Mouse (Mus musculus) bone marrow macrophage, adult 2 months (primary cell): Measurements from ENCODE around the gene Tulp4. TPM values are rescaled to one million over a fixed set of nuclear protein-coding genes. Genes with fewer than 3 reads are reported as not detected.
"Not testable (repeated sequence)": the region's sequence is repeated elsewhere in the genome, so short reads cannot be mapped to it uniquely, and the experiment has no call there.

Experiments
- H3K27ac ChIP-seq: 2 replicates; pipeline ENCODE4 v1.5.1; 2012; ENCODE audit warnings: low read depth, low read length; ENCODE audit not compliant: insufficient read depth
- H3K4me1 ChIP-seq: 2 replicates; pipeline ENCODE4 v1.6.1; 2012; ENCODE audit warnings: low read length; ENCODE audit not compliant: control insufficient read depth, insufficient read depth
- H3K4me3 ChIP-seq: 2 replicates; pipeline ENCODE4 v1.5.1; 2012; ENCODE audit warnings: mild to moderate bottlenecking, low read length, moderate library complexity; ENCODE audit not compliant: insufficient read depth
- CTCF ChIP-seq: IDR thresholded peaks from 2 replicates; pipeline ENCODE4 v1.5.1; 2012; ENCODE audit warnings: low read depth, mild to moderate bottlenecking, low read length, moderate library complexity
- POLR2A ChIP-seq: IDR thresholded peaks from 2 replicates; pipeline ENCODE4 v1.6.1; 2012; ENCODE audit warnings: mild to moderate bottlenecking, low read depth, low read length, borderline replicate concordance
- polyA plus RNA-seq: library from polyadenylated mRNA; stranded (reverse); fragments of >200 nt; gene quantifications from 2 replicates; pipeline ENCODE4 v1.2.4, GENCODE M21; 2012; ENCODE audit not compliant: missing spikeins, insufficient read depth, insufficient read length

Gene Tulp4
- polyA plus RNA-seq, 1 experiment, result 42.9 TPM

DNA sequence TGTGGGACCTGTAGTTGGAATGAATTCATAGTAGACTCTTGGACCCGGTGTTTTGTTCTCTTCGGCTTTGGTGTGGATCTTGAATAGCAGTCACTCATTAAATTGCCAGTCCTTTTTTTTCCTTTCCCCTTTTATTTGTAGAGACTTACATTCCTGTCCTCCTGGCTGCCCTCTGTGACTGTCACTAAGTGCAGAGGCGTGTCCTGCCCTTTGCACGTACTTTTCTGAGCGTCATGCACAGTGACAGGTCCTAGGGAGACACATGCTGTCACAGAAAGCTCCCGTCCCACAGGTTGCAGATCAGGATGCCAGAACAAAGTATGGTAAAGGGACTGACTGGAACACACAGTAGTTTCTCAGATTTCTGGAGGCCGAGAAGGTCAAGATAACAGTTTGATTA, 91.3 kb downstream of the Tulp4 start:
- H3K4me3 ChIP-seq, result no peak overlapping the region
- TF ChIP-seq POLR2A (no peak), CTCF (no peak)

GRCm38 (mm10) chr17:6198670-6199069, 92.4 kb downstream of the Tulp4 start:
- TF ChIP-seq POLR2A (no peak), CTCF (no peak)
- peaks cover 7% of the 10 kb centered on the region for H3K4me1 ChIP-seq
- no peak overlapping the region for H3K27ac ChIP-seq
- no peak overlapping the region for H3K4me3 ChIP-seq

More for the DNA sequence above, 91.3 kb downstream of the Tulp4 start:
- Histone ChIP-seq H3K27ac (no peak overlapping the region), H3K4me1 (peaks cover 7% of the 10 kb centered on the region)

GRCm38 (mm10) chr17:6199166-6199565, 92.9 kb downstream of the Tulp4 start:
- Histone ChIP-seq H3K27ac (no peak overlapping the region), H3K4me1 (peaks cover 7% of the 10 kb centered on the region)
- TF ChIP-seq CTCF, result no peak

DNA sequence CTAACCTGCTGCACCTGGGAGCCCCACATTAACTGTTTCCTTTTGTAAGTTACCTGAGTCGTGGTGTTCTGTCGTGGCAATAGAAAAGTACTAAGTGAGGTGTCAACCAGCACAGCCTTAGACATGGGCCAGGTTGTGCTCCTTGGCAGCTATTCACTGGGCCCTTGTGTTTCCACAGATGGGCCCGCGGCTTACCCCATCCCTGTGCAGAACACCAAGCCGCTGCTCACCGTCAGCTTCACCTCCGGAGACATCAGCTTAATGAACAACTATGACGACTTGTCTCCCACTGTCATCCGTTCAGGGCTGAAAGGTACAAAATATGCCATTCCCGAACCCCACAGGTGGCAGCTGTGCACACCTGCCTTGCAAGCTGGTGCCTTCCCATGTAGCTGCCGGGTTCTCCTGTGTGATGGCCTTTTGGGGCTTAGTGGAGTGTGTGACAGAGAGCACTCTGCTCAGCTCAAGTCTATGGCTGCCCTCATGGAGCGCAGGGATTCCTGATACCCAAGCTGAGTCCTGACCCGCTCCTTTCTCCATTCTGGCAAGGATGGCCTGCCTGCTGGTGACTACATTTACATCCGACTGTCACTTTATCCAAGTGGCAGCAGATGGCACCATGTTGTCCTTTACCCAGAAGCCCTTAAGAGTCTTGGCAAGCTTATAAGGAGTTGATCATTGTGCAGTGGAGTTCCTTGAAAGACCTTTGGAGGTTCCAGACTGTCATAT, 95.4 kb downstream of the Tulp4 start:
- Histone ChIP-seq H3K27ac (no peak overlapping the region), H3K4me1 (no peaks in the 10 kb centered on the region), H3K4me3 (no peak overlapping the region)
- no peak for TF ChIP-seq POLR2A
- no peak for TF ChIP-seq CTCF

More at GRCm38 (mm10) chr17:6199166-6199565, 92.9 kb downstream of the Tulp4 start:
- no peak overlapping the region for H3K4me3 ChIP-seq

GRCm38 (mm10) chr17:6202389-6203110, 96.3 kb downstream of the Tulp4 start:
- H3K4me3 ChIP-seq, result no peak overlapping the region
- H3K27ac ChIP-seq, result no peak overlapping the region
- no peaks in the 10 kb centered on the region for H3K4me1 ChIP-seq
- no peak for TF ChIP-seq CTCF
- no peak for TF ChIP-seq POLR2A

- H3K27ac ChIP-seq, result no peak overlapping the region
- no peak overlapping the region for H3K4me3 ChIP-seq
- no peaks in the 10 kb centered on the region for H3K4me1 ChIP-seq
- TF ChIP-seq CTCF (no peak), POLR2A (no peak)
Measured at GRCm38 (mm10) chr17:6203126-6203525, 96.9 kb downstream of the Tulp4 start.

DNA sequence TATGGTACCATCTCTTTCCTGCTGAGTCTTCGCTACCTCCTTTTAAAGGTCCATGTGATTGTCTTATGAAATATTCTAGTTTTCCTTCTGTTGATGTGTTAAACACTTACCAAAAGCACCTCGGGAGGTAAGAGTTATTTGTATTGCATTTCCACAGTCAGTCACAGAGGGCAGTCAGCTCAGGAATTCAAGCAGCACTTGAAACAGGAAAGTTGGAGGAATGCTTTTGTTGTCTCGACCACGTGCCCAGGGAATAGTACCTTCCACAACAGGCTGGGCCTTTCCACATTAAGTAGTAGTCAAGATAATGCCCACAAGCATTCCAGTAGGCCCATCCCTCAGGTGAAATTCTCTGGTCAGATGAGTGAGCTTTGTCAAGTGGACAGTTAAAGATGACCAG, 97.6 kb downstream of the Tulp4 start:
- TF ChIP-seq POLR2A, result no peak
- no peaks in the 10 kb centered on the region for H3K4me1 ChIP-seq
- no peak overlapping the region for H3K4me3 ChIP-seq
- no peak overlapping the region for H3K27ac ChIP-seq

DNA sequence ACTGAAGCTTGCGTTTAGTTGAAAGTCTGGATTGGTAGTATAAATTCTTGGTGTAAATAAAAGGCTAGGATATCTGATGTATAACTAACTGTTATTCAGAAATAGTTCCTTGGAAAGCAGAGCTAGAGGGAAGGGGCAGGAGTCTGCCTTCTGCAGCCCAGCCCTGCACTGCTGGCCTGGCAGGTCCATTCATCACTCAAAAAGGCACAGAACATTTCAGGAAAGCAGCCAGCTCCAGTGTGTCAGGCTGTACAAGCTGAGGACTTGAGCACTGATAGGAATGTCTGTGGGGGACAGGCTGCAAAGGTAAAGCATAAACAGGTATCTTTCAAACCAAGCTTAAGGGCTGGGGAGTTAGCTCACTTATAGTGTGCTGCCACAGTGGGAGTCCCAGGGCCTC, 105.5 kb downstream of the Tulp4 start:
- TF ChIP-seq POLR2A (no peak), CTCF (no peak)
- peaks cover 13% of the 10 kb centered on the region for H3K4me1 ChIP-seq
- no peak overlapping the region for H3K27ac ChIP-seq
- no peak overlapping the region for H3K4me3 ChIP-seq

DNA sequence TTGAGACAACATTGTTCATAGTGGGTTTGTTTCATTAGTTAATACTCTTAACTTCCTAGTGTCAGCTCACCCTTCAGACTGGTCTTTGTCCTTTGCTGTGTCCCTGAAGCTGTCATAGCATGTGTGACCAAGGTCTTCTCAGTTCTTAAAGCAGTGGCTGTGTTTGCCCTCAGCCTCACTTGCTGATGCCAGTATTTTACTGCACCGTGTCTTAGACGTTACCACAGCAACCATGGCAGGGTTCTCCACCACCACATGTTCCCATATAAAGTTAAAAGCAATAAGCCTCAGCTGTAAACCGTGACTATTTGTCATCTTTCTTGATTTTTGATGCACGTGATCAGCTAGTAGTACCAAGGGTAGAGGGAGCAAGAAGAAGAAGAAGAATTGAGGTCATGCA, 109.4 kb downstream of the Tulp4 start:
- peak overlapping the region; percentile 43 for H3K27ac ChIP-seq
- TF ChIP-seq CTCF, result no peak
- TF ChIP-seq POLR2A, result no peak
- H3K4me1 ChIP-seq, result peaks cover 13% of the 10 kb centered on the region
- no peak overlapping the region for H3K4me3 ChIP-seq

DNA sequence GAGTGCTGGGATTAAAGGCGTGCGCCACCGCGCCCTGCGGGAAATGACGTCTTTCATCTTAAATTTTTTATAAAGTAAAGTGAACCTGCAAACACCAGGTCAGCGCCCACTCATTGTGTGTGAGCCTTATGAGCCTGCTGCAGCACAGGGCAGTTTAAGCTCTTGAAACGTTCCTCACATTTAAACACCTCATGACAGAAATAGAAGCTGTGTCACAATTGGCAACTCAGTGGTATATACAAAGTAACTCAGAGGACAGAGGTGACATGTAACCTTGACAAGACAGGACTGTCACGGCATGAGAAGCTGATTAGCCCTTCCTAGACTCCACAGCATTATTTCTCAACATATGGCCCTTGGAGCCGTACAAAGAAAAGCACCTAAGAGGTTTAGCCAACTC, 110.3 kb downstream of the Tulp4 start:
- Histone ChIP-seq H3K27ac (no peak overlapping the region), H3K4me1 (peaks cover 13% of the 10 kb centered on the region), H3K4me3 (no peak overlapping the region)
- TF ChIP-seq POLR2A (no peak), CTCF (no peak)

DNA sequence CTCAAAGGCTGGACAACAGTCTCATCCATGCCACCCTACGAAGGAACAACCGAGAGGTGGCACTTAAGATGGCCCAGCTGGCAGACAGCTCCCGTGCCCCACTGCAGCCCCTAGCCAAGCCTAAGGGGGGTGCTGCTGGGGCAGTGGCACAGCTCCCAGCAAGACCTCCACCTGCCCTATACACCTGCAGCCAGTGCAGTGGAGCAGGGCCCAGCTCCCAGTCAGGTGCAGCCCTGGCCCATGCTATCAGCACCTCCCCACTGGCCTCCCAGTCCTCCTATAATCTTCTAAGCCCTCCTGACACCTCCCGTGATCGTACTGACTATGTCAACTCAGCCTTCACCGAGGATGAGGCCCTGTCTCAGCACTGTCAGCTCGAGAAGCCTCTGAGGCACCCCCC, 126.4 kb downstream of the Tulp4 start:
- H3K4me3 ChIP-seq, H3K27ac ChIP-seq, H3K4me1 ChIP-seq: not testable (repeated sequence)

GRCm38 (mm10) chr17:6251298-6251697, 145.1 kb downstream of the Tulp4 start:
- H3K4me1 ChIP-seq, H3K27ac ChIP-seq, H3K4me3 ChIP-seq: not testable (repeated sequence)

- H3K4me1 ChIP-seq, H3K27ac ChIP-seq, H3K4me3 ChIP-seq: not testable (repeated sequence)
Measured at GRCm38 (mm10) chr17:6256400-6257069, 150.3 kb downstream of the Tulp4 start, which contains the start of gene Tmem181a. Gene Tmem181a, plus strand, starts transcription at chr17:6256860.

DNA sequence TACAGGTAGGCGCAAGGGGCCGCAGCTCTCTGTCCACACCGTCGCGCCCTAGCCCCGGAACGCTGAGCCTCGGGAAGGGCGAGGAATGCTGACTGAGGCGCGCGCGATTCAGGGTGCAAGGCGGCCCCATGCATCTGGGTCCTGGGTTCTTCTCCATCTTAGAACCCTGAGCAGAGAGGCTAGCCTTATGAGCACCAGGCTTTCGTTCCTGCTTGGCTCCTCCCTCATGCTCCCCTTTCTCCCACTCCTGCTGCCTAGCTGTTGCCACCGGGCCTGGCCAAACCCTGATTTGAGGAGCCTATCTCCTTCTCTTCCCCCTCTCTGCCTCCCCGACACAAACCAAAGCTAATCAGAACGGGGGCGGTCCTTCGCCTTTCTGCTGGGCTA, 150.8 kb downstream of the Tulp4 start:
- not testable (repeated sequence) for H3K4me1 ChIP-seq, H3K4me3 ChIP-seq, H3K27ac ChIP-seq
